8 mouse cellular contexts compared by ENCODE assay signal in genomic region chr8:46551029-46551428, GRCm38 (mm10). TPM values are rescaled to one million over a fixed set of nuclear protein-coding genes. Genes with fewer than 3 reads are reported as not detected.
A peak's percentile ranks its signal among the peaks of the same experiment; 100 is the strongest.
DNase-seq lines count a peak whose midpoint lies in the region; ATAC-seq lines count a peak whose summit lies in the region.

No protein-coding gene starts in this region.

- DNase-seq in neural tube, embryonic 11.5 days (ENCODE audit: low spot score): no peak
- no peak for DNase-seq in neural tube, embryonic 10.5 days (ENCODE audit: extremely low spot score, low spot score)
- peak; percentile 31 for DNase-seq in cerebellum, adult 9-11 months
- peak; percentile 25 to 34 for DNase-seq in heart, postnatal 10 days
- DNase-seq in thymus, postnatal 36 days: no peak
- no peak for DNase-seq in urinary bladder, adult 18-20 months (ENCODE audit: low spot score in 2 of 2)
- DNase-seq in gastrocnemius, adult 8-10 months (ENCODE audit: low spot score in 2 of 2): no peak

- no peaks in the 10 kb centered on the region for H3K36me3 ChIP-seq in neural tube, embryonic 11.5 days (ENCODE audit: control insufficient read depth, insufficient read depth, low read length)

- H3K27me3 ChIP-seq in neural tube, embryonic 11.5 days (ENCODE audit: control insufficient read depth, insufficient read depth, low read length): no peaks in the 10 kb centered on the region

- H3K27ac ChIP-seq in neural tube, embryonic 11.5 days (ENCODE audit: low read depth, low read length): no peak overlapping the region

- WGBS in neural tube, embryonic 11.5 days: 52% methylated on average over 4 of the region's 4 CpGs

- H3K4me2 ChIP-seq in neural tube, embryonic 11.5 days (ENCODE audit: low read depth): peak overlapping the region; percentile 49

- H3K4me1 ChIP-seq in neural tube, embryonic 11.5 days (ENCODE audit: control insufficient read depth, insufficient read depth, low read length): peaks cover 8% of the 10 kb centered on the region

- intact Hi-C loops in heart, postnatal 10 days (cut with DNase I): loop anchor here (5.0 kb wide), 1 partner anchor 401 kb away; no protein-coding TSS in a partner anchor

- peak overlapping the region; percentile 67; the same call in 1 of the 2 replicates for H3K4me3 ChIP-seq in neural tube, embryonic 11.5 days (ENCODE audit: low read depth, low read length)

- H3K9me3 ChIP-seq in neural tube, embryonic 11.5 days (ENCODE audit: control insufficient read depth, low read length): no peaks in the 10 kb centered on the region

- H3K9ac ChIP-seq in neural tube, embryonic 11.5 days (ENCODE audit: low read length): no peak overlapping the region

- 0 out of 2 replicates have a peak, but pooled peaks have one; percentile 28 for ATAC-seq in neural tube, embryonic 11.5 days (ENCODE audit: insufficient read depth, low FRiP score, low TSS enrichment)
- ATAC-seq in megakaryocyte progenitor cell, adult 5-6 weeks (replicated peaks; ENCODE audit: poor library complexity): peak; percentile 13; the same call in 1 of the 2 replicates

RNA-seq across cellular contexts. Expression of gene Cenpu, which starts 0.8 kb away (rescaled TPM):
- polyA plus RNA-seq in neural tube, embryonic 11.5 days (2014; fragmentation: Nextera tagmentation; extraction: Ambion mirVana): 27.1 and 30.0 TPM in 2 replicates
- 1 to 10 TPM; 3.0 to 4.6 TPM for total RNA-seq in heart, postnatal 10 days (2021)
- total RNA-seq in megakaryocyte progenitor cell, adult 5-6 weeks (2015): 34.9 and 42.0 TPM in 2 replicates
- 71.4 and 104 TPM in 2 replicates for total RNA-seq in megakaryocyte progenitor cell, adult 5-6 weeks (2017)
- total RNA-seq in gastrocnemius, adult 8-10 months (2022): under 1 TPM in 2 of 4 experiments, not detected in 2; 0.19 to 0.29 TPM

Comparison
In these comparisons a context has a peak if more than half of its experiments do, and no peak if none do; other contexts are left out.
1. DNase-seq: peak in cerebellum, adult 9-11 months (single experiment) and heart, postnatal 10 days (2 of 2); none in neural tube, embryonic 11.5 days (single experiment), neural tube, embryonic 10.5 days (single experiment), thymus, postnatal 36 days (0 of 2), urinary bladder, adult 18-20 months (0 of 2) and gastrocnemius, adult 8-10 months (0 of 2).
2. RNA of gene Cenpu, which starts 0.8 kb away (total RNA-seq): 34.9 to 104 TPM in megakaryocyte progenitor cell, adult 5-6 weeks; 3.0 to 4.6 TPM in heart, postnatal 10 days and 0.19 to 0.29 TPM in gastrocnemius, adult 8-10 months; every median in the first group is over 4 times any median in the second.